Mouse (Mus musculus) CH12F3 (cell line): ENCODE results near the gene Hist1h2aa.

Experiments
- in situ Hi-C: fragments of 300-500 bp; cut with MboI; formaldehyde crosslinking; loops from 2 replicates; pipeline ENCODE4 v1.14.3; 2020; ENCODE audit warnings: low sequenced_read_pairs

Gene Hist1h2aa

GRCm38 (mm10) chr13:23934211-23934520, at the start of gene Hist1h2aa:
TSS of gene Hist1h2aa (plus strand) at chr13:23934462.
- in situ Hi-C loops = no loop called here

GRCm38 (mm10) chr13:23885540-23885939, 48.7 kb upstream of the Hist1h2aa start:
- in situ Hi-C loops = no loop called here

GRCm38 (mm10) chr13:23887026-23887725, 47.1 kb upstream of the Hist1h2aa start:
- in situ Hi-C loops = no loop called here

GRCm38 (mm10) chr13:23889011-23889605, 45.2 kb upstream of the Hist1h2aa start:
- in situ Hi-C loops = no loop called here

- in situ Hi-C loops = no loop called here
These were observed 41.5 kb upstream of the Hist1h2aa start for GRCm38 (mm10) chr13:23892592-23893268.

- in situ Hi-C loops = no loop called here
These were observed 41.0 kb upstream of the Hist1h2aa start for GRCm38 (mm10) chr13:23893269-23893593.

GRCm38 (mm10) chr13:23898242-23898641, 36.0 kb upstream of the Hist1h2aa start:
- in situ Hi-C loops = no loop called here

- in situ Hi-C loops = no loop called here
These were observed 27.4 kb upstream of the Hist1h2aa start for GRCm38 (mm10) chr13:23906906-23907305.

- in situ Hi-C loops = no loop called here
These were observed 24.1 kb upstream of the Hist1h2aa start for GRCm38 (mm10) chr13:23910121-23910520.

- in situ Hi-C loops = no loop called here
These were observed 22.9 kb upstream of the Hist1h2aa start for GRCm38 (mm10) chr13:23911335-23911734.

GRCm38 (mm10) chr13:23913791-23914306, 20.4 kb upstream of the Hist1h2aa start:
- in situ Hi-C loops = no loop called here

GRCm38 (mm10) chr13:23914376-23915167, 19.7 kb upstream of the Hist1h2aa start, which contains the start of gene Slc17a4:
TSS of gene Slc17a4 (minus strand) at chr13:23915009.
- in situ Hi-C loops = no loop called here

GRCm38 (mm10) chr13:23916132-23916531, 18.1 kb upstream of the Hist1h2aa start:
- in situ Hi-C loops = no loop called here

- in situ Hi-C loops = no loop called here
These were observed 16.6 kb upstream of the Hist1h2aa start for GRCm38 (mm10) chr13:23917674-23918073.

GRCm38 (mm10) chr13:23925792-23926191, 8.5 kb upstream of the Hist1h2aa start:
- in situ Hi-C loops = no loop called here

- in situ Hi-C loops = no loop called here
These were observed 5.6 kb upstream of the Hist1h2aa start for GRCm38 (mm10) chr13:23928637-23929036.

GRCm38 (mm10) chr13:23930461-23930860, 3.8 kb upstream of the Hist1h2aa start:
- in situ Hi-C loops = no loop called here

- in situ Hi-C loops = no loop called here
These were observed 3.4 kb upstream of the Hist1h2aa start for GRCm38 (mm10) chr13:23930904-23931303.

GRCm38 (mm10) chr13:23933421-23934210, 646 bp upstream of the Hist1h2aa start, which contains the start of gene Hist1h2ba:
TSS of gene Hist1h2ba (minus strand) at chr13:23934156.
- in situ Hi-C loops = no loop called here

- in situ Hi-C loops = no loop called here
These were observed 4.4 kb downstream of the Hist1h2aa start for GRCm38 (mm10) chr13:23938699-23939098.
